Mouse (Mus musculus) lung, adult 2 months (tissue): ENCODE measurements around the gene Ercc6l2. TPM values are rescaled to one million over a fixed set of nuclear protein-coding genes. Genes with fewer than 3 reads are reported as not detected.

ENCODE experiments used
- DNase-seq: peaks from one replicate; pipeline ENCODE4 v3.0.0; 2022
- H3K4me1 ChIP-seq: fragments of 200-500 bp; 2 replicates; pipeline ENCODE4 v1.6.1; 2011; ENCODE audit warnings: low read length; ENCODE audit not compliant: control insufficient read depth, insufficient read depth
- H3K4me3 ChIP-seq: fragments of 200-500 bp; replicated peaks from 2 replicates; pipeline ENCODE3; 2011; ENCODE audit warnings: low read depth, mild to moderate bottlenecking, control low read depth, low read length; ENCODE audit errors: extremely low read depth
- CTCF ChIP-seq: fragments of 200-500 bp; IDR thresholded peaks from 2 replicates; pipeline ENCODE4 v1.5.1; 2011; ENCODE audit warnings: mild to moderate bottlenecking, low read length, control low read depth; ENCODE audit not compliant: insufficient read depth
- POLR2A ChIP-seq: fragments of 200-500 bp; IDR thresholded peaks from 2 replicates; pipeline ENCODE4 v1.6.1; 2011; ENCODE audit warnings: low read depth, mild to moderate bottlenecking, control low read depth, low read length, borderline replicate concordance; ENCODE audit errors: extremely low read depth
- WGBS: fragments of 180-500 bp; shearing (Covaris S2); methylation state at CpG from one replicate; pipeline ENCODE4 v1.1.7; 2018; 5-methylcytosine and 5-hydroxymethylcytosine counted together
- polyA plus RNA-seq: library from polyadenylated mRNA; depleted of rRNA; stranded (reverse); fragments of >200 nt; gene quantifications from 2 replicates; pipeline ENCODE4 v1.2.3, GENCODE M21; 2012

Ercc6l2 gene
- polyA plus RNA-seq, 1 experiment, result 4.2 TPM

DNA sequence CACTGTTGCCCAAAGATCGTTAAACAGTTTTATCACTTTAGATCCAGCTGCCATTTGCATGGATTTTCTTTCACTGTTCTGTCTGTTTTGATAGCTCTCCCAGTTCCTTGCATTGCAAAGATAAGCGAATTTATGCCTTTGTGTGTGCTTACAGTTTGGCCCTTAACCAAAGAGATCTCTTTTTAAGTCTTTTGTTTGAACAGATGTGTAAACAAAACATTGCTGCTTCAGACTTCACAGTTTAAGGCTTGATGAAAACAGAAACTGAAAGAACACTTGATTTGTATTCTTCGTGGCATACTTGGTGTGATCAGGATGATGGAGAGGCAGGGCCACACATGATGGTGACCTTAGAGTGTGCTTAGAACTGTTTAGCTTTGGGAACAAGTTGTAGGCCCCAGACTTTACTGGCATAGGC, 70.5 kb downstream of the Ercc6l2 start:
- Histone ChIP-seq H3K4me3 (no peak overlapping the region), H3K4me1 (peaks cover 5% of the 10 kb centered on the region)
- DNase-seq, result no peak
- TF ChIP-seq CTCF (no peak), POLR2A (no peak)
- 15% methylated on average over 3 of the region's 3 CpGs for WGBS

DNA sequence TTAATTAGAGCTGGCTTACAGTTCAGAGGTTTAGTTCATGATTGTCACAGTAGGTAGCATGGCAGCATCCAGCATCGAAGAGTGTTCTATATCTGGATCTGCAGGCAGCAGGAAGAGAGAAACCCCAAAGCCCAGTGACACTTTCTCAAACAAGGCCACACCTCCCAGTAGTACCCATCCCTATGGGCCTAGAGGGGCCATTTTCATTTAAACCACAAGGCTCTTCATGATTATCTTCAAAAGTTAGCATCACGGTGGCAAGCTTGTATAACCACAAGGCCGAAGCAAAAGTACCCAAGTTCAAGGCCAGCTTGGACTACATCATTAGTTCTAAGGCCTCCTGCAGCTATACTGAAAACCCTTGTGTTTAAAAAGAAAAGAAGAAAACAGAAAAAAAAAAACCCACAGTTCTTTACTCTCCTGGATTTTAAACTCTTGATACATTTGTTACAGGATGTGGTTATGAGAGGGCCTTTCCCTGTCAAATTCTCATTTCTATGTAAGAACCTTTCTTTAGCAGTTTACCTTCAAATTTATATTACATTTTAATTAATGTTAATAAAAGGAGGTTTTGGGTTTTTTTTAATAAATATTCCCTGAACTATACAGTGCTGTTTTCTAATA, 71.5 kb downstream of the Ercc6l2 start:
- DNase-seq, result no peak
- peaks cover 5% of the 10 kb centered on the region for H3K4me1 ChIP-seq
- H3K4me3 ChIP-seq, result no peak overlapping the region
- 87% methylated on average over 3 of the region's 3 CpGs for WGBS
- TF ChIP-seq CTCF, result no peak
- TF ChIP-seq POLR2A, result no peak

DNA sequence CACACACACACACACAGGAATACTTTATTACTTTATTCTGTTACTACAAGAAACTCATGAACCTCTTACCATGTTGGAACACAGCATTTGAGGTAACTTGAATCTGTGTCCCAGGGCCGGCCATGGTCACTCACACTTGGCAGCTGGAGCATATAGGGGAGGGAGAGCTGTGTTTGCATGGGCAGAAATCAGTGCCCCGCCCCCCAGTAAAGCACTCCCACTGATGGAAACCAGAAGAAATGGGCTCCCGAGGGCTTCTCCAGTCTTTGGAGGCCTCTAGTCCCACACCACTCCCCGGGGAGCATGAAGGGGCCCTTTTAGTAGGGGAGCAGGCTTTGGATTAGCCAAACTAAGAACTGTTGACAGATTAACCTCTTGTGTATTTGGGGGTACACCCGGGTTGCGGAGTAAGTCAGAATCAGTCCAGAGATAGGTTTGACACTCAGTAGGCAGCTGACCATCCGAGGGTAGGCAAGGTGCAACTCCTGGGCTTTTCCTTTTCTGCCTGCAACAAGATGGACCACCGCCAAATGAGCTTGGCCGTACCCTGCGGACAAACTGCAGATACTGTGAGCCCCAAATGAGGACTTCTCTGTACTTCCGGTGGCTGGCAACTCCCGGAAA, 85.8 kb downstream of the Ercc6l2 start:
- 40% methylated on average over 12 of the region's 12 CpGs for WGBS
- no peak for DNase-seq
- no peak for TF ChIP-seq POLR2A
- TF ChIP-seq CTCF, result no peak
- Histone ChIP-seq H3K4me1 (no peaks in the 10 kb centered on the region), H3K4me3 (no peak overlapping the region)

DNA sequence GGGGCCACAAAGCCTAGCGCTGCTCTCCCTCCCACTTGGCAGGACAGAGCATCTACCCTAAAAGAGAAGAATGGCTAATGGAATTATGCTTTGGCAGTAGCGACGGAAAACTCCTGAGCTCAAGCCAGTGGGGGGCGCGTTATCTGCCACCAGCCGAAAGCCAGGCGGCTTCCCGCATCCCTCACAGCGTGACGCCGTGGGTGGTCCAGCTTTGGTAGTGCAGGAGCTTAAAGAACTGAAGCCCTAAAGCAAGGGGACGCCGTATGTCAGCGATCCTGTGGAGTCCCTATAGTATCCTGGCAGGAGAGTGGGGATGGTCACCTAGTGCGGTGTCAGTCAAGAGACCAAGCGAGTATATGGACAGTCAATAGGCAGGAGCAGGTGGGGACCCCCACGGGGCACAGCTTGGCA, 86.3 kb downstream of the Ercc6l2 start:
- peak overlapping the region; percentile 11 for H3K4me3 ChIP-seq
- TF ChIP-seq CTCF (no peak), POLR2A (no peak)
- DNase-seq, result peak; percentile 42
- 11% methylated on average over 17 of the region's 17 CpGs for WGBS
- H3K4me1 ChIP-seq, result no peaks in the 10 kb centered on the region

DNA sequence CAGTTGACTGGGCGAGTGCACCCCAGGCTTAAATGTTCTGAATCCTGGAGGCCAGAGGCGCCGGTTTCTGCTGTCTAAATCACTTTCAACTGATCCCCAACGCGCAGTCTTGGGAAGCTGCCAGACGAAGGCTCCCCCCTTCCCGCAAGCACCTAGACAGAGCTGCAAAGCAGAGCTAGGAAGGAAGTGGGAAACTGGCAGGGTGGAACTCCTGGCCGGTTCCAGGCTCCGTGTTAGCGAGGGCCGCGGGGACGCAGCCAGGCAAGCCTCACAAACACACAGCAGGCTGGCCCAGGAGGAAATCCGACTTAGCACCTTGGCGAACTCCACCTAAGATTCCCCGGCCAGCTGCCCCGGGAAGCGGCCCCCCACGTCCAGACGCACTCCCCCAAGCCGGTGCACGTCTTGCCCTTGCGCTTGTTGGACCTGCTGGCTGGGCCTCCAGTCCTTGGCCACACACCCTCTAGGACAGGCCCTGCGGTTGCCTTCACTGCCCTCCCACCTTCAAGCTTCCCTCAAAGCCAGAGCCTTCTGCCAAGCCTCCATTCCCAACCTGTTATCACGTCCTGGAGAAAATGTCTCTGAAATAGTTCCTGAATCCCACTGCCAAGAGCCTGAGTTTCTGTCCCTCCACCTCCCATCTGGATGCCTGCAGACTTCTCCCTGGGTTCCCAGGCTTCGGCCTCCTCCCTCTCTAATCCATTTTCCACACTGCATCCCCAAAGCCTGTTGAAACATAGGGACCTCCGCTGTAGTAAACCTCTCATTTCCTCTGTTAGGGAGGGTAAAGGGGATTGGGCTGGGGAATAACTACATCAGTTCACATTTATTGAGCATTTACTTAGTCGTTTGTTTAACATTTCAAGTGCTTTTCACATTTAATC, 86.9 kb downstream of the Ercc6l2 start:
- WGBS, result 27% methylated on average over 28 of the region's 28 CpGs
- no peak for TF ChIP-seq POLR2A
- no peak for TF ChIP-seq CTCF
- Histone ChIP-seq H3K4me1 (no peaks in the 10 kb centered on the region), H3K4me3 (no peak overlapping the region)
- peak; percentile 32 for DNase-seq

DNA sequence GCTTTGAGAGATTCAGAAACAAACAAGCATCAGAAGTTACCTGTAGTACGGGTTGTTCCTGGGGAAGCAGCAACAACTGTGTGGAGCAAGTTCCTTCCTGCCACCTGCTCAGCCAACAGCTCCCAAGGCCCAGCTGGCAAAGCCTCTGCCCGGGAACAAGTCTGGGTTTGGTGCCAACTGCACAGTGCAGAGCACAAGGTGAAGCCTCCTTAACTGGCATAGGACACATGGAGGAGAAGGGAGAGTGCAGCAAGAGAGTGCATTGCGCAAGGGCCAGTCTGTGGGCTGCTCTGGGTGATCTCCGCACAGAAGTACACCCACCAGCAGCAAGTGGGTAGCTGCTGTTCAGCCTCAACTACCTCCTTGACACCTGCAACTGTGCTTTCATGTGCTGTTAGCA, 91.5 kb downstream of the Ercc6l2 start:
- Histone ChIP-seq H3K4me1 (peaks cover 4% of the 10 kb centered on the region; the same call in 1 of the 2 replicates), H3K4me3 (no peak overlapping the region)
- peak; percentile 47 for DNase-seq
- TF ChIP-seq POLR2A (no peak), CTCF (no peak)
- WGBS, result 46% methylated on average over 4 of the region's 4 CpGs

DNA sequence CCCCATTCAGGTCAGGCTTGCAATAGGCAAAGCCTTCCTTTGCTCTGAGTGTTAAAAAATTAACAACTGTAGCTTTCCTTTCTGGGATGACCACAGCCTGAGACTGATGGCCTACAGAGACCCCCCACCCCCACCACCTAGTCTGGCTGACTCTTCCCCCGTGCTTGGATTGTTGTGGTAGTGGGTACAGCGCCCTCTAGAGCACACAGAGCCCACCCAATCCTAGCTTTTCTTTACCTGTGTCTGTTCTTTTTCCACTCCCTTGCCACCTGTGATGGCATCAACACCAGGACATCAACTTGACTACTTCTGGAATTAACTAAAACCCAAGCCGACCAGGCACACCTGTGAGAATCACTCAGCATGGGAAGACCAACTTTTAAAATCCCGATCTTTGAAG, 92.4 kb downstream of the Ercc6l2 start:
- DNase-seq, result no peak
- no peak for TF ChIP-seq CTCF
- no peak for TF ChIP-seq POLR2A
- 68% methylated on average over 4 of the region's 4 CpGs for WGBS
- H3K4me3 ChIP-seq, result no peak overlapping the region
- H3K4me1 ChIP-seq, result peaks cover 4% of the 10 kb centered on the region; the same call in 1 of the 2 replicates

DNA sequence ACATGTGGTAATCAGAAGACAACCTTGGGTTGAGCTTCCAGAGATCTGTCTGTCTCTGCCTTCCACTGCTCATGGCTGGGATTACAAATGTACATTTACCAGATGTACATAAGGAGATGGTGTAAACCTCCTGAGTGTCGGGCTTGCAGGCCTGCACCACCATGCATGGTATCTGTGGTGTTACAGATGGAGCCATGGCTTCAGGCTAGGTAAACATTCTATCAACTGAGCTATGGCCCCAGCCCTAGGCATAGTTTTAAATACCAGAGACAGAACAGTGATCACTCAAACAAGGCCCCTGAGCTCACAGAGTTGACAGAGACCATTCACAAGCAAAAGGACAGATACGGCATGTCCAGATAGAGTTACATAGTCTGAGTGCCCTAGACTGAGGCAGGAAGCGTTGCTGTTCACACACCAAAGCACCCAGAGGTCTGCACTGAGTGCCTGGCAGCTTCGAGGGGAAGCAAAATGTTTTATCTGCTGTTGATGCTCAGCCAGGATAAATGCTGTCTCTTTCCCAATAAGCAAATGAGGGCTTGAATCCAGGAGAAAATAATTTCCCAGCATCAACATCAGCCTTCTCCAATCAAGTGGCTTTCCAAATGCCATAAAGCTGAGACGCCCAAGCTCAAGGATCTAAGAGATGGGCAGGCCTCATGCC, 95.2 kb downstream of the Ercc6l2 start:
- TF ChIP-seq POLR2A (no peak), CTCF (no peak)
- no peak for DNase-seq
- H3K4me3 ChIP-seq, result no peak overlapping the region
- 40% methylated on average over 5 of the region's 5 CpGs for WGBS
- H3K4me1 ChIP-seq, result peaks cover 4% of the 10 kb centered on the region; the same call in 1 of the 2 replicates

DNA sequence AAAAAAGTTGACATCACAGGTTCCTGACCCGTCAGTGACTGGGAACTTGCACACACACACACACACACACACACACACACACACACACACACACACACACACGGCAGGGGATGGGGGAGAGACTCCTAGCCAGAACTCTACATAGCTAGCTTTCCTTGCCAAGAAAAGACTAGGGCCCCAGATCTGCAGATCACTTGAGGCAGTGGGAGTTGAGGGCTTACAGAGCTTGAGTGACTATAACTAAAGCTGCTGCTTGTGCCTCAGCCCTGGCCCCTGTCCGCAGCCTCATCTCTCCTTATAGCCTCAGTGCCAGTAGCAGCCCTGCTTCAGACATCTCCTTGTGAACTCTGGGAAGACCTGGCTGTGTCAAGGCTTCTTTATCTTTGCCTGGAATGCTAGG, 96.6 kb downstream of the Ercc6l2 start:
- 77% methylated on average over 3 of the region's 3 CpGs for WGBS
- no peak overlapping the region for H3K4me3 ChIP-seq
- TF ChIP-seq CTCF (no peak), POLR2A (no peak)
- DNase-seq, result no peak
- H3K4me1 ChIP-seq, result peaks cover 4% of the 10 kb centered on the region; the same call in 1 of the 2 replicates
